Mouse (Mus musculus) lung, postnatal 36 days (tissue): ENCODE data around the gene Pde11a.

Experiments
- DNase-seq: peaks from one replicate; pipeline ENCODE4 v3.0.0; 2022; ENCODE audit warnings: mixed read lengths

Pde11a gene

DNA sequence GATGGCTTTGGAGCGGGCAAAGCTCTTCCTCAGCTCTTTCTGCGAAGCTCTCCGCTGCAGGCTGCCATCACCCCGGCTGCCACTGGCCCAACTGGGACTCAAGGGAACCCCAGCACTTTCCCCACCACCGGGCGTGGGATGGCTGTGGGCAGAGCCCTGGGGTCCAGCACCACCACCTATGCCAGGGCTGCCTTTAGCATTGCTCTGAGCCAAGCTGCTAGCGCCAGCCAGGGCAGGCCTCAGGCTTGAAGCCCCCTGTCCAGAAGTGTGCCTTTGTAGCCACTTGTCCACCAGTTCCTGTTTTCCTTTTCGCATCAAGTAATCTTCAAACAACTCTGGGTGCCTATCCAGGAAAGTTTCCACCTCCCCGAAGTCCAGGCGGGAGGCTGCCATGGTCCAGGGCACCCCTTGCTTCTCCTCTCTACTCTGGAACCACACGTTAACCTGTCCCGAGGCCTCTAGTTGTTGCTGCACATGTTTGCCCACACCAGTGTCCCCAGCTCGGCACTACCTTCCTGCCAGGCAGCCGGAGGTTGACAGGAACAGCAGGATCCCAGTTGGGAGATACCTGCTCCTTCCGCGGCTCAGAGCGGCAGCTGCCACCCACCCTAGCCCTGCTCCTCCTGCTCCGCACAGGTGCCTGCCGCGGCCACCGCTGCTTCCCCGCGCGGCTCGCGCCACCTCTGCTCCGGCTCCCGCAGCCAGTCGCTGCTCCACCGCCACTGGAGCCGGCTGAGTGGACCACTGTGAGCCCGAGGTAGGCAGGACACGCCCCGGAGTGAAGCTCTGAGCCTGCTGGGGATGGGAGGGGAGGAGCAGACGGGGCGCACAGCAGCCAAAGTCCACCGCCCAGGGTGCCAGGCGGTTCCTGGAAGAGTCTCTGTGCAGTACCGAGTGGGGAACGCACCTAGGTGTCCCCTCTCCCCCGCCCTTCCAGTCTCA, at the start of gene Pde11a:
Pde11a (minus strand) TSS at position 560 of the 942 bp plus-strand sequence.
- peak; percentile 14 for DNase-seq

DNA sequence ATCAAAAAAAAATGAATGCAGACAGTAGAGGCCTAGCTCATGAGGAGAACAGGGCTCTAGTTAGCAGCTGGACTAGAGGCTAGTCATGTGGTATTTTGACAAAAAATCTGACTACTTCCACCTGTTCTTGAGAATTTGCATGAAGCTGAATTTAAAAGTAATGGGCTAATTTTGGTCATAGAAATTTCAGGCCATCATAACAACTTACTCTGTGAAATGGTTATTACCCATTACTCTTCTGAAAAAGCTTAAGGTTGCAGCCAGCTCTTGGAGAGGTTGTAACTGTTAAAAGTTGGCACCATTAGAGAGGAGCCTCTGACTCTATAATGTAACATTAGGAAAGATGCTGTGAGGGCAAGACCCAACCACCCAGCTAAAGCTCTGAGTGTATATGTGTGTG, 48.0 kb upstream of the Pde11a start:
- DNase-seq = no peak

DNA sequence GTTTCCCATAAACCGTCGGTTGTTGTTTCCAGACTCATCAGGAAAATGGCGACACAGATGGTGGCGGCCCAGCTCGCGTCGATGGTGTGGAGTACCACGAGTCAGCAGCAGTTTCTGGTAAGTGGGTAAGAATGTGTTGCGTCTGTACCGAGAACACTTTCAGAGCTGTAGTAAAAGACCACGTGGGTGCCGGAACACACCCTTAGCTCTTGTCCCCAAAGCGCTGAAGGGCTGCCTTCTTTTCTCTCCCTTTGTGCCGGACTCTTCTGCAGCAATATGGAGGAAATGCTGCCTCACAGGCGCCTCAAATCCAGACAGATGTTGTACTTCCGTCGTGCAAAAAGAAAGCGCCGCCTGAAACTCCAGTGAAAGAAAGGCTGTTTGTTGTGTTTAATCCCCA, 40.1 kb upstream of the Pde11a start:
- no peak for DNase-seq

GRCm38 (mm10) chr2:76374544-76375206, 36.1 kb upstream of the Pde11a start:
- no peak for DNase-seq

DNA sequence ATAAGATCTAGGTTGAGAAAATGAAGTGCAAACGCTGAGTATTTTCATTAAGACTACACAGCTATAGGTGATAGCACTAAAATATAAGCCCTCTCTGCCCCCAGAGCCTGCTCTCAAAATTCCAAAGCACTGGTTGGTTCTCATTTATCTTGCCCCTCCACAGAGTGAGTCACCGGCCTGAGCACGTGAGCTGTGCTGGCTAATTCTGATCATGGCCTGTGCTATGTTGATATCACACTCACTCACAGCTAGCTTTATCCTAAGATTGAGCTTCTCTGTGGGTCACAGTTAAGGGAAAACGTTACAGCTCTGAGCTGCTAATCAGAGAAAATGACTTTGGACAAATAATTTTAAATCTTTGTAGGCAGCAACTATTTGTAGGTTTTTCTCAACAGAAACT, 33.7 kb upstream of the Pde11a start:
- DNase-seq = no peak

DNA sequence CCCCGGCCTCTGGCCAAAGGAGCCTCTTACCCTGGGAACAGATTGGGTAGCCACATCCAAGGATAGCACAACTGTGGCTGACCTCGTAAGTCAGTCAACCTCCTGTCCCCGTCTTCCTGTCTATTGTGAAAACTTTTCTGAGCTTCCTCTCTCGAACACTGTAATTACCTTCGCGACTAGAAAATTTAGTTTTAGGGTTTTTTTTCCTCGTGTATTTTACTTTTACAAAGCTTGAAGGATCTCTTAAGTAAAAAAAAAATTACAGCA, 32.0 kb upstream of the Pde11a start:
- no peak for DNase-seq

DNA sequence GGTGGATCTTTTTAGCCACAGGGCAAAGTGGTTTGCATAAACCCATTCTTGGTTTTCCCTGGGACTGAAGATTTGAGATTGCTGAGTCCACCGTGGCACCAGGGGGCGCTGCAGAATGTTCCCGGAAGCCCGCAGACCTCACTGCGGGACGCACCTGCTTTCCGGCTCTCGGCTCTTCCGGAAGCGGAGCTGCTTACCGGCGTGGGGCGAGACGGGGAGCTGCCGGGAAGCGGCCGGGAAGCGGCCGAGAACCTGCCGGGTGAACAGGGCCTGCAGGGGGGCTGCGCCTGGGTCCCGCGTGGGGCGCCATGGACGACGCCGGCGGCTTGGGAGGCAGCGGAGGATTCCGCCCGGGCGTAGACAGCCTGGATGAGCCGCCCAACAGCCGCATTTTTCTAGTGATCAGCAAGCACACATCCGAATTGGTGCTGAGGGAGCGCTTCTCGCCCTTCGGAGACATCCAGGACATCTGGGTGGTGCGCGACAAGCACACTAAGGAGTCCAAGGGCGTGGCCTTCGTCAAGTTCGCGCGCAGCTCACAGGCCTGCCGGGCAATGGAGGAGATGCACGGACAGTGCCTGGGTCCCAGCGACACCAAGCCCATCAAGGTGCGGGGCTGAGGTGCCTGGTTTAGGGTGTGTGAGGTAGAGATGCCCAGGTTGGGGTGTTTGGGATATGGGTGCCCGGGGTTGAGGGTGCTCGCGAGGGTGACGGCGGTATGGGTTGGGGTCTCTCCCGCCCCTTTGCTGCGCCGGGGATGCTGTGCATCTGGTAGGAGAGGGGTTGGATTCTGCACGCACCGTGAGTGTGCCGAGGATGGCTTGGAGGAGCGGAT, 31.5 kb upstream of the Pde11a start, which contains the start of gene Rbm45:
Rbm45 (plus strand) TSS at position 164 of the 835 bp plus-strand sequence.
- peak; percentile 89 for DNase-seq

DNA sequence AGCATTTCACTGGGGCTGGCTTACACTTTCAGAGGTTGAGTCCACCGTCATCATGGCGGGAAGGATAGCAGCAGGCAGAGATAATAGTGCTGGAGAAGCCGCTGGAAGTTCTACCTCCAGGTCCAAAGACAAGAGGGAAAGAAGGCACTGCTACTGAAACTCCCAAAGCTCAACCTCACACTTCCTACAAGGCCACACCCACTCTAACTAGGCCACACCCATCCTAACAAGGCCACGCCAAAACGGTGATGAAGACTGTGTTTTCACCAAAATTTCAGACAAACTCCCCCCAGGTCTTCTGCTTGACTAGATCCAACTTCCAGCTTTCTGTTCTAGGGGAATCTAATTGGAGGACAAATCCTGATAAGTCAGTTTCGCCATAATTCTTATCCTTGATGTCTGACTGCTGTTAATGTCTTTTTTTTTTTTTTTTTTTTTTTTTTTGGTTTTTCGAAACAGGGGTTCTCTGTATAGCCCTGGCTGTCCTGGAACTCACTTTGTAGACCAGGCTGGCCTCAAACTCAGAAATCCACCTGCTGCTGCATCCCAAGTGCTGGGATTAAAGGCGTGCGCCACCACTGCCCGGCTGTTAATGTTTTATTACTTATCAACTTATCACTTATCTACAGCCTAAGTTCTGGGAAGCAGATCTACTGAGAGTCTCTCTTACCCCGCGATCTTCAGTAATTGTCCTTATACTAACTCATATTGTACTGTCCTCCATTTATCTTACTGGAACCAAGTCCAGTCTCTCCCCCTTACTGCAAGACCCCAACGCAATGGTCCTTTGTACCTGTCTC, 30.5 kb upstream of the Pde11a start:
- no peak for DNase-seq

DNA sequence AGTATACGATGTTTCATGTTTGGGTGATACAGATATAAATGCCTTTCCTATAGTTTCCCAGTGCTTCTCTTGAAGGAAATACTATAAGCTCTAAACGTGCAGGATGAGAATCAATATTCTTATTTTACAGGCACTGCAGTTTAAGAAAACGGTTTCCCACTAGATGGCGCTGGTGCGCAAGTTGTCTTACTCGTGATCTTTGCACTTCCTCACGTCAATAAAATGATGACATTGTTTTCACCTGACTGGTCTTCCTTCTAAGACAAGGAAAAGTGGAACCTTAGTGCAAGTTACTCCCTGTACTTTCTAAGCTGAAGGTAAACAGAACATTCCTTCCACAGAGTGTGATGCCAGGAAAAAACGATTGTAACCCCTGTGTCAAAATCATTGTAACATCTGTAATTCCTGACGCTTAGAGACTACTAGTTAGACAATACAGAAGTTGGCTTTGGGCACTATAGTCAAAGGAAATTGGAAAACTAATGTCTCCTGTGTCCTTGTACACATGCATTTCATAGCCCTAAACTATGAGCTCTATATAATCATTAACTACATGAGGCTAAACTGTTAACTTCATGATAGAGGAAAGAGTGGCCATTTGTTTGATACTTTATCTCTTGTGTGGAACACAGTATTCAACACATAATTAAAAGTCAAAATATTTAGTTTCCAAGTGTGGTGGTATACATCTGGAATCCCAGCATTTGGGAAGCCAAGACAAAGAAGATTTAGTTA, 28.8 kb upstream of the Pde11a start:
- peak; percentile 93 for DNase-seq

DNA sequence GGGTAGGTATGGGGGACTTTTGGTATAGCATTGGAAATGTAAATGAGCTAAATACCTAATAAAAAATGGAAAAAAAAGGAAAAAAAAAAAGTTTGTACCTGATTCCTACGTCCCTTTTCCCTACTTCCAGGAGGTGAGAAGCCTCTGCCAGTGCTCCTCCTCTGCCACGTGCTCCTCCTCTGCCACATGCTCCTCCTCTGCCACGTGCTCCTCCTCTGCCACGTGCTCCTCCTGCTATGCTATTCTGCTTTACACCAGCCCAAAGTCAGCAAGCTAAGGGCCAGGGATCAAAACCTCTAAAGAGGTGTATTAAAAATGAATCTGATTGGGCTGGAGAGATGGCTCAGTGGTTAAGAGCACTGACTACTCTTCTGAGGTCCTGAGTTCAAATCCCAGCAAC, 27.2 kb upstream of the Pde11a start:
- no peak for DNase-seq

GRCm38 (mm10) chr2:76362111-76362510, 23.5 kb upstream of the Pde11a start:
- no peak for DNase-seq

DNA sequence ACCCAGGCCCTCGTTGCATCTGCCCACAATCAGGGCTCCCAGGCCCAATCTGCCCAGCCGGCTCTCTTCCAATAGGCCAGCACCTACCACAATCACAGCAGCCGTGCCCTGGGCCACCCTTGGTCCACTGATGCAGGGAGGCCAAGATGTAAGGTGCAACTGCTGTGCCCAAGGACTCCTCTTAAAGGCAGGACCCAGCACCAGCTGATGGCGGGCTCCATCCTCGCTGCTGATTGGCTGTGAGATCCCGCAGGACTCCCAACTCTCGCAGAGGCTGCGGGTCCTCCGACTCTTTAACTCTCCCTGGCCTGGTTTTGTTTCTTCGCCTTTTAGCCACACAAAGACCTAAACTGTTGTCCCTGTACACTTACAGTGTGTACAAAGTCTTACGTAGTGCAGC, 21.7 kb upstream of the Pde11a start, which contains the start of gene Cyct:
Cyct (minus strand) TSS at position 225 of the 400 bp plus-strand sequence.
- DNase-seq = no peak

DNA sequence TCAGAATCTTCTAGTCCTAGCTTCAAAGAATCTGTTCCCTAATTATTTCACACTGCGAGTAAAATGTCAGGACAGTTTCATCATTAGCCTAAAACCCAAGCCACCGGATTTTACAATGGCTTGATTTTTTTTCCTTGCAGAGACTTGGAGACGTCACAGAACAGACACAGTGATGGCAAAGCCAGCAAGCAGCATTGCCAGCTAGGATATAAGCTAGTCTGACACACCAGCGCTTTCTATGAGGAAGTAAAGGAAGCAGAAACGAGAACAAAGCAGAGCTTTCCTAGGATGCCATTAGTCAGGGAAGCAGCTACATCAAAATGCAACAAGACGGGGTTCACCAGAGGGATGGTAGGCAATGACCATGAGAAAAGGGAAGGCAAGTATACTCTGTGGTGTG, 9.3 kb upstream of the Pde11a start:
- no peak for DNase-seq

DNA sequence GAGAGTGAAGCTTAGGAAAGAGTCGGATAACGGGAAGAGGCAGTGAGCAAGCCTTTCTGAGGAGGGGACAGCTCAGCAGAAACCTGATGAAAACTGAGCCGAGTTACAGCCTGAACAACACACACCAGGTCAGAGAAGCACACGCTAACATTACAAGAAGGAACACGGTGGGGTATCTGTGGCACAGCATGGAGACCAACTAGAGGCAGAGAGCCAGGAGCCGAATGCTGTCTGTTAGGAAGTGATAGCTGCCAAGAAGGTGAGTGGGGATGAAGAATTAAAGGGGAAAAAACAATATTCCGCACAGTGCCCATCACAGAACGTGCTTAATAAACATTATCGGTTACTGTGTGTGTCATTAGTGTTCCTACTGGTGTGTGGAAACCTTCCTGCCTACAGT, 3.6 kb upstream of the Pde11a start:
- DNase-seq = no peak

- no peak for DNase-seq
Measured at GRCm38 (mm10) chr2:76334596-76334995, 4.0 kb downstream of the Pde11a start.

DNA sequence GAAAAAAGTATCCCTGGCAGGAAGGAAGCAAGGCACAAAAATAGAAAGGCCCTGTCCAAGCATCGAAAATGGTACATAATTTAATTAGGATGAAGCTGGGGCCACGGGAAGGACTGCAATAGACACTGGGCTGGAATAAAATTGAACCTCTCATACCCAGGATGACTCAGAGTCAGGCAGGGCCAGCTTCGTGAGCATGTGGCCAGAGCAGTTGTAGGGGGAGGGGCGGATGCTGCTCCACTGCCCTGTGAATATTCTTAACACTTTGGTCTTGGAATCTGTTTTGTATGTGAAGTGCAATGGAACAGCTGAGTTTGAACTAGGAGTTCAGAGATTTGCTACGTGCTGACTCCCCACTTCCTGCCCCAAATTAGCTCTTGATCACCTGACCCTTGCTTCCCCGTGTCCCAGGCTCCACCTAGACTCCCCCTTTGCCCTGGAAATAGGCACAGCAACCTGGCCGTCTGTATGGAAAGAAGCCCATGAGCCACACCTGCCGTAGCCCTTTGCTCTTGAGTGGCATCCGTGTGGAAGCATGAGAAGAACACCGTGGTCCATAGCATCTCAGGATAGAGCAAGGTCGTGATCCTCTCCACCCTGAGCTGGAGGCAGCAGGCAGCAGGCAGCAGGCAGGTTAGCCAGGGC, 6.3 kb downstream of the Pde11a start:
- DNase-seq = no peak

DNA sequence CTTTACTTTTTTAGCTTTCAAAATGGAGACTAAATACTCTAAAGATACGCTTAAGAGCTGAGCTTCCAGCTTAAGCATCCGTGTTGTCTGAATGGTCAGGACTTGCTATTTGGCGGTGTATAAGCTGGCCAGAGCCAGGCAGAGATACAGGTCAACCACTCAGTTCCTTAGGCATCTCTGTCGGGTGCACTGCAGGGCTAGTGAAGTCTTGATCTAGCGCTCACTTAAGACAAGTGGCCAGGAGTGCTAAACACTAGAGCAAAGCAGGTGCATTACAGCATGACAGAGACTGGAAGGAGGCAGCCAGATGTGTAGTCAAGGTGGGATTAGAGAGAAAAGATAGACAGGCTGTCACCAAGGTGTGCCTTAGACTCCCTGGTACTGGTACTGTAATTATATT, 8.5 kb downstream of the Pde11a start:
- no peak for DNase-seq

DNA sequence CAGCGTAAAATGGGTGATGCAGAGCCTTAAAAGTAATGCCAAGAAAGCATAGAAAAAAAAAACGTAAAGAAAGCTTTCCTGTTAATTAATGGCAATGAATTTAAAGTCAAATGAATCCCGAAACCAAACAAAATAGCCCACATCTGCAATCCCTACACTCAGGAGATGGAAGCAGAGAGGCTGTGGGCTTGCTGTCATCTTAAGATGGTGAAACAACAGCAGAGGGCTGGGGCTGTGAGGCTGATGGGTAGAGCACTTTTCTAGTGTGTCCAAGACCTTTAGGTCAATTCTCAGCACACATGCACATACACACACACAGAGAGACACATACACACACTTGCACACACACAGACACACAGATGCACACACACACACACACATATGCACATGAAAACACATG, 12.4 kb downstream of the Pde11a start:
- no peak for DNase-seq

- no peak for DNase-seq
Measured at GRCm38 (mm10) chr2:76324463-76324862, 14.1 kb downstream of the Pde11a start.

DNA sequence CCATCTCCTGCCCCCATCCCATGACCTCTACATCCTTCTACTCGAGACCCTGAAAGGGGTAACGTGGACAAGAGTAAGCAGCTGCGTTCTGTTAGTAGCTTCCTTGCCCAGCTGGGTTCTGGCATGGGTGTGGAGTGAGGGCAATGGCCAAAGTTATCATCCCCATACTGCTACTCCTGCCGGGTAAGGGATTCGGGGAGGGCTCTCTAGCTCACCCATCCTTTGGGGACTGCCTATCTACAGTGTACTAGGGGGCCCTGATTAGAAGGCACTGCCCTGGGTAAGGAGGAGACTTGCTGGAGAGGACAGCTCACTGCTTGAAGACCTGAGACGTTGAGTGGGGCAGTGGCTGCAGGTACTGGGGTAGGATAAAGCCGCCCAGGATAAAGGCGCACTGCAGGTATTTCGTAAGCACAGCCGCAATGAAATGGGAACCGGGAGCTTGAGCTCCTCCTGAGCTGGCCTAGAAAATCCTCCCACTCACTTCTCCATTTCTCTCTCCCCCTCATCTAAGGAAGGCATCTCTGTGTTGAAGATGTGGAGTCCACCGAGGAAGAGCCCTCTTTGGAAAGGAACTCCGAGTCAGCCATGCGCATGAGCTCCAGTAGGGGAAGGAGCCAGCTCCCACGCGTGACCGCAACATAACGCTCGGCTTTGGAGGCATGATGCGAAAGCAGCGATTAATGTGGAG, 15.2 kb downstream of the Pde11a start:
- no peak for DNase-seq

- DNase-seq = no peak
Measured at GRCm38 (mm10) chr2:76320336-76320735, 18.2 kb downstream of the Pde11a start.
